Mouse (Mus musculus) neural tube, embryonic 15.5 days (tissue): ENCODE results near the gene Sumo3. TPM values are rescaled to one million over a fixed set of nuclear protein-coding genes. Genes with fewer than 3 reads are reported as not detected.

Experiments used
- ATAC-seq: fragments of 200-750 bp; cut with Nextera tagmentation; 2 replicates; pipeline ENCODE4 v1.8.0; 2017; ENCODE audit warnings: mild to moderate bottlenecking, moderate TSS enrichment, moderate library complexity; ENCODE audit not compliant: low FRiP score
- H3K27ac ChIP-seq: fragments of 300-500 bp; sonication (generic); replicated peaks from 2 replicates; pipeline ENCODE4 v1.5.1; 2015; ENCODE audit warnings: mild to moderate bottlenecking, inconsistent platforms
- H3K27me3 ChIP-seq: fragments of 300-500 bp; sonication (generic); replicated peaks from 2 replicates; pipeline ENCODE4 v1.6.1; 2015; ENCODE audit warnings: inconsistent platforms
- H3K36me3 ChIP-seq: fragments of 300-500 bp; sonication (generic); 2 replicates; pipeline ENCODE4 v1.6.1; 2015; ENCODE audit warnings: inconsistent platforms
- H3K4me1 ChIP-seq: fragments of 300-500 bp; sonication (generic); 2 replicates; pipeline ENCODE4 v1.6.1; 2015; ENCODE audit warnings: inconsistent platforms
- H3K4me2 ChIP-seq: fragments of 300-500 bp; sonication (generic); 2 replicates; pipeline ENCODE4 v1.6.1; 2015; ENCODE audit warnings: inconsistent platforms, mild to moderate bottlenecking, moderate library complexity
- H3K4me3 ChIP-seq: fragments of 300-500 bp; sonication (generic); replicated peaks from 2 replicates; pipeline ENCODE4 v1.5.1; 2015; ENCODE audit warnings: mild to moderate bottlenecking, inconsistent platforms
- H3K9ac ChIP-seq: fragments of 300-500 bp; sonication (generic); replicated peaks from 2 replicates; pipeline ENCODE4 v1.6.1; 2015; ENCODE audit warnings: mild to moderate bottlenecking, inconsistent platforms
- H3K9me3 ChIP-seq: fragments of 300-500 bp; sonication (generic); replicated peaks from 2 replicates; pipeline ENCODE4 v1.6.1; 2016; ENCODE audit warnings: inconsistent platforms
- WGBS: fragments of 180-500 bp; shearing (Covaris S2); methylation state at CpG from one replicate; pipeline ENCODE4 v1.1.7; 2015; ENCODE audit warnings: mixed read lengths; 5-methylcytosine and 5-hydroxymethylcytosine counted together
- polyA plus RNA-seq: library from polyadenylated mRNA; unstranded; fragments of >200 nt; fragmentation: Nextera tagmentation; extraction: Ambion mirVana; gene quantifications from 2 replicates; pipeline ENCODE4 v1.2.1, GENCODE M21; 2015

The Sumo3 gene
- 275 and 286 TPM in 2 replicates for polyA plus RNA-seq

GRCm38 (mm10) chr10:77605908-77606826 is at the start of gene Sumo3, which contains the start of gene Gm49325:
Sumo3 (plus strand) TSS chr10:77606097.
Gm49325 (plus strand) TSS chr10:77606197.
- peak within 1 kb of the TSS; percentile 97 for H3K27ac ChIP-seq
- ATAC-seq = peak; percentile 90
- H3K9me3 ChIP-seq = no peaks in the 10 kb centered on the region
- peaks cover 13% of the 10 kb centered on the region for H3K36me3 ChIP-seq
- peak within 1 kb of the TSS; percentile 67 for H3K4me3 ChIP-seq
- WGBS = under 1% methylated on average over 94 of the region's 119 CpGs
- H3K4me2 ChIP-seq = peak within 1 kb of the TSS; percentile 89
- H3K27me3 ChIP-seq = no peaks in the 10 kb centered on the region
- H3K4me1 ChIP-seq = peaks cover 24% of the 10 kb centered on the region
- H3K9ac ChIP-seq = peak within 1 kb of the TSS; percentile 83

- Histone ChIP-seq H3K4me1 (no peaks in the 10 kb centered on the region), H3K4me3 (no peak overlapping the region), H3K9ac (no peak overlapping the region), H3K36me3 (no peaks in the 10 kb centered on the region), H3K4me2 (no peak overlapping the region), H3K9me3 (no peaks in the 10 kb centered on the region), H3K27ac (no peak overlapping the region), H3K27me3 (no peaks in the 10 kb centered on the region)
- WGBS = 92% methylated on average over 7 of the region's 7 CpGs
- ATAC-seq = no peak
Measured at GRCm38 (mm10) chr10:77556631-77557030, 49.3 kb upstream of the Sumo3 start.

DNA sequence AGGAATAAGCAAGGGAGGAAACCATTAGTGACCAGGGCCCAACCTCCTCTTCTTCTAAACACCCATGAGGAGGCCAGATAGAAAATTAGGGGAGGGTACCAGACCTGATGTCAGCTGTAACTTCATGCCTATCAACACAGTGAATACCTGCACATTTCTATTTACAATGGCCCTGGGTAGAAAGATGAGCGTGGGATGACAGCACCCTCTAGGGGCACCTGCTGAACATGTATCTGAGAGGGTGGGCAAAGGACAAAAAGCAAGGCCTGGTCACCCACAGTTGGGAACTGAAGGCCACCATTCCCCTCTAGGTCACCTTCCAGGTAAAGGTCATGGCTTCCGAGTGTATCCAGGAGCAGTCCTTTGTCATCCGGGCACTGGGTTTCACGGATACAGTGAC is 48.3 kb upstream of the Sumo3 start:
- no peaks in the 10 kb centered on the region for H3K4me1 ChIP-seq
- H3K9ac ChIP-seq = no peak overlapping the region
- no peak overlapping the region for H3K4me2 ChIP-seq
- no peak overlapping the region for H3K4me3 ChIP-seq
- H3K36me3 ChIP-seq = no peaks in the 10 kb centered on the region
- no peaks in the 10 kb centered on the region for H3K9me3 ChIP-seq
- ATAC-seq = no peak
- H3K27ac ChIP-seq = no peak overlapping the region
- H3K27me3 ChIP-seq = no peaks in the 10 kb centered on the region
- 92% methylated on average over 4 of the region's 4 CpGs for WGBS

- no peaks in the 10 kb centered on the region for H3K4me1 ChIP-seq
- ATAC-seq = no peak
- H3K4me2 ChIP-seq = no peak overlapping the region
- no peak overlapping the region for H3K9ac ChIP-seq
- H3K36me3 ChIP-seq = no peaks in the 10 kb centered on the region
- H3K9me3 ChIP-seq = no peaks in the 10 kb centered on the region
- no peak overlapping the region for H3K4me3 ChIP-seq
- WGBS = 89% methylated on average over 11 of the region's 11 CpGs
- H3K27me3 ChIP-seq = no peaks in the 10 kb centered on the region
- no peak overlapping the region for H3K27ac ChIP-seq
Measured at GRCm38 (mm10) chr10:77560090-77560489, 45.8 kb upstream of the Sumo3 start.

DNA sequence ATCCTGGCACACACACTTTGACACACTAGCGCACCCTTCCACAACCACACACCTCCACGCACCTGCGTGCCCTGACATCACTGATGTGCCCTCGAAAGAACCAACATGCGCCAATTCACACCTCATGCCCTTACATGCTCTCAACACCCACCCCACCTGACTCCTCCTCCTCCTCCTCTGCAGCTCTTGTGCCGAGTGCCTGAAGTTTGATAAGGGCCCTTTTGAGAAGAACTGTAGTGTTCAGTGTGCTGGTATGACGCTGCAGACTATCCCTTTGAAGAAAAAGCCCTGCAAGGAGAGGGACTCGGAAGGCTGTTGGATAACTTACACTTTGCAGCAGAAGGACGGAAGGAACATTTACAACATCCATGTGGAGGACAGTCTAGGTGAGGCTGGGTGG is 45.1 kb upstream of the Sumo3 start:
- Histone ChIP-seq H3K9ac (no peak overlapping the region), H3K27me3 (no peaks in the 10 kb centered on the region), H3K27ac (no peak overlapping the region), H3K36me3 (no peaks in the 10 kb centered on the region), H3K4me3 (no peak overlapping the region), H3K9me3 (no peaks in the 10 kb centered on the region), H3K4me1 (no peaks in the 10 kb centered on the region), H3K4me2 (no peak overlapping the region)
- ATAC-seq = no peak
- 93% methylated on average over 9 of the region's 9 CpGs for WGBS

GRCm38 (mm10) chr10:77561508-77561907 is 44.4 kb upstream of the Sumo3 start:
- no peak overlapping the region for H3K4me2 ChIP-seq
- H3K4me3 ChIP-seq = no peak overlapping the region
- no peaks in the 10 kb centered on the region for H3K27me3 ChIP-seq
- no peaks in the 10 kb centered on the region for H3K9me3 ChIP-seq
- no peaks in the 10 kb centered on the region for H3K36me3 ChIP-seq
- no peak overlapping the region for H3K27ac ChIP-seq
- WGBS = 74% methylated on average over 2 of the region's 2 CpGs
- H3K4me1 ChIP-seq = no peaks in the 10 kb centered on the region
- no peak overlapping the region for H3K9ac ChIP-seq
- no peak for ATAC-seq

- no peaks in the 10 kb centered on the region for H3K27me3 ChIP-seq
- no peaks in the 10 kb centered on the region for H3K36me3 ChIP-seq
- H3K4me3 ChIP-seq = no peak overlapping the region
- H3K4me2 ChIP-seq = no peak overlapping the region
- H3K27ac ChIP-seq = no peak overlapping the region
- ATAC-seq = no peak
- no peaks in the 10 kb centered on the region for H3K4me1 ChIP-seq
- H3K9ac ChIP-seq = no peak overlapping the region
- WGBS = 85% methylated on average over 8 of the region's 8 CpGs
- no peaks in the 10 kb centered on the region for H3K9me3 ChIP-seq
Measured at GRCm38 (mm10) chr10:77565005-77565404, 40.9 kb upstream of the Sumo3 start.

DNA sequence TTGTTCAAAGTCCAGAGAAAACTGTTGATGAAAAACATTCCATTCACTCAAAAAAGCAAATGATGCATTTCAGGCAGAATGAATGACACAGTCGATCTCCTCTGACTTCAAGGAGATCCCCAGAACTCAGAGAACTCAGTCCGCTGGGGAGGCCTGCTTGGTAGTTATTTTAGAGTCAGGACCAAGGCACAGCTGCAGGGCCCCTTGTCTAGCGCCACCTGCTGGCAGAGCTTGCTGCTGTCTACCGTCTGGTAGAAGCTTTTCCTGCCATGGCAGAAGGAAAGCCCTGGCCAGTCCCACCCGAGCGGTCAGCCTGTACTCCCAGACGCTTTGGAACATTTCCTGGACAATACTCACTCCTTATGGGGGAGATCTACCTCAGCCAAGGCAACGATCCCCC is 39.2 kb upstream of the Sumo3 start:
- Histone ChIP-seq H3K9ac (no peak overlapping the region), H3K27me3 (no peaks in the 10 kb centered on the region), H3K27ac (no peak overlapping the region), H3K4me3 (no peak overlapping the region), H3K36me3 (no peaks in the 10 kb centered on the region), H3K4me2 (no peak overlapping the region), H3K9me3 (no peaks in the 10 kb centered on the region), H3K4me1 (no peaks in the 10 kb centered on the region)
- ATAC-seq = no peak
- 37% methylated on average over 8 of the region's 8 CpGs for WGBS

GRCm38 (mm10) chr10:77569481-77569880 is 36.4 kb upstream of the Sumo3 start:
- no peak overlapping the region for H3K27ac ChIP-seq
- H3K4me3 ChIP-seq = no peak overlapping the region
- WGBS = 54% methylated on average over 7 of the region's 7 CpGs

DNA sequence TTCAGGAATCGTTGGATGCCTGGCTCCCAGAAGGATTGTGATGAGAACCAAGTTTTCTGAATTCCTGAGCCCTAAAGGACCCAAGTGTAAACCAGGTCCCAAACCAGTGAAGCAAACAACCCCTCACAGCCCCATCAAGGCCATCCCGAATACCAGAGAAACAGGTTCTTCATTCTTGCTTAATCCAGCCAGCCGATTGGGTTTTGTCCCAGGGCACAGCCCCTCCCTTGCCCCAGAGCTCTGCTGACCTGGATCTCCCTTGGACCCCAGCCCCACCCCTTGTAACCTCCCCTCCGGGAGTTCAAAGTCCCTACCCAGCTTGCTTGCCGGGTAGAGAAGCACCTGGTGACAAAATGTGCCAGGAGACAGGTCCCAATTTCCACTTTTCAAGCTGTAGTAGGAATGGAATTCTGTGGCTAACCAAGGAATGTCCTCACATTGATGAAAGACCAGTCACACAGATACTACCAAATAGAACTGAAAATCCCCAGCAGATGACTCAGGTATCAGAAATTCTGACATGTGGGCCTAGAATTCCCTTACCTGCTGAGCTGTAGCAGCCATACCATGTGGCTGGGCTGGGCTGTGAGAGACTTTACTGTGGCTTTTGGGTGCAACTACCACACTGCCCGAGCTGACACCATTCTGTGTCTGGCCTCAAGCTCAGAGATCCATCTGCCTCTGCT is 35.8 kb upstream of the Sumo3 start:
- Histone ChIP-seq H3K27ac (no peak overlapping the region), H3K27me3 (no peaks in the 10 kb centered on the region), H3K4me3 (no peak overlapping the region), H3K9ac (no peak overlapping the region), H3K36me3 (no peaks in the 10 kb centered on the region), H3K9me3 (no peaks in the 10 kb centered on the region), H3K4me2 (no peak overlapping the region), H3K4me1 (no peaks in the 10 kb centered on the region)
- 64% methylated on average over 6 of the region's 6 CpGs for WGBS
- no peak for ATAC-seq

More at GRCm38 (mm10) chr10:77569481-77569880, 36.4 kb upstream of the Sumo3 start:
- no peak for ATAC-seq
- no peaks in the 10 kb centered on the region for H3K4me1 ChIP-seq
- no peaks in the 10 kb centered on the region for H3K36me3 ChIP-seq
- H3K4me2 ChIP-seq = no peak overlapping the region
- H3K9ac ChIP-seq = no peak overlapping the region
- no peaks in the 10 kb centered on the region for H3K27me3 ChIP-seq
- H3K9me3 ChIP-seq = no peaks in the 10 kb centered on the region

- Histone ChIP-seq H3K27me3 (no peaks in the 10 kb centered on the region), H3K36me3 (no peaks in the 10 kb centered on the region), H3K4me1 (no peaks in the 10 kb centered on the region), H3K4me3 (no peak overlapping the region), H3K27ac (no peak overlapping the region), H3K9me3 (no peaks in the 10 kb centered on the region), H3K9ac (no peak overlapping the region), H3K4me2 (no peak overlapping the region)
- no peak for ATAC-seq
- WGBS = 37% methylated on average over 3 of the region's 3 CpGs
Measured at GRCm38 (mm10) chr10:77572225-77572624, 33.7 kb upstream of the Sumo3 start.

- H3K9ac ChIP-seq = no peak overlapping the region
- no peaks in the 10 kb centered on the region for H3K9me3 ChIP-seq
- 0 out of 2 replicates have a peak, but pooled peaks cover 5% of the 10 kb centered on the region for H3K27me3 ChIP-seq
- no peak overlapping the region for H3K4me3 ChIP-seq
- no peak overlapping the region for H3K4me2 ChIP-seq
- ATAC-seq = no peak
- WGBS = 91% methylated on average over 1 of the region's 1 CpGs
- no peaks in the 10 kb centered on the region for H3K4me1 ChIP-seq
- H3K27ac ChIP-seq = no peak overlapping the region
- no peaks in the 10 kb centered on the region for H3K36me3 ChIP-seq
Measured at GRCm38 (mm10) chr10:77573162-77573561, 32.7 kb upstream of the Sumo3 start.
